Mouse (Mus musculus): ENCODE measurements around the gene Nacc2. TPM values are rescaled to one million over a fixed set of nuclear protein-coding genes. Genes with fewer than 3 reads are reported as not detected.

Gene Nacc2
- total RNA-seq, 2 experiments from 2014 or later, result 13.4 to 14.5 TPM

Other genes starting within 250 kb of the Nacc2 start
- gene Camsap1, start 139.9 kb downstream of the Nacc2 start, total RNA-seq (2021), result 10 to 100 TPM; 29.5 to 34.8 TPM
- 100 to 1,000 TPM; 185 to 191 TPM for gene Ubac1, start 101.5 kb downstream of the Nacc2 start, total RNA-seq (2021)
- not detected for gene Lhx3, start 85.1 kb upstream of the Nacc2 start, total RNA-seq (2021)
- gene Qsox2, start 114.3 kb upstream of the Nacc2 start, total RNA-seq (2021), result 1 to 10 TPM; 5.9 to 7.6 TPM
- gene Ccdc187, start 171.3 kb upstream of the Nacc2 start, total RNA-seq (2021), result under 1 TPM; 0.09 to 0.14 TPM
- 10 to 100 TPM; 12.9 to 16.6 TPM for gene Gpsm1, start 192.3 kb upstream of the Nacc2 start, total RNA-seq (2021)
- 10 to 100 TPM; 18.0 to 18.9 TPM for gene Dnlz, start 228.9 kb upstream of the Nacc2 start, total RNA-seq (2021)
- gene Card9, start 237.7 kb upstream of the Nacc2 start, total RNA-seq (2021), result 1 to 10 TPM in 1 of 2 experiments, under 1 TPM in 1; 0.82 to 1.5 TPM

All from gastrocnemius, postnatal 10 days (tissue).